Mouse (Mus musculus): ENCODE data around the gene Ivns1abp.

The Ivns1abp gene

GRCm38 (mm10) chr1:151344283-151345108, at the start of gene Ivns1abp:
Gene Ivns1abp, plus strand, starts transcription at chr1:151344477.
- in situ Hi-C loops (cut with MboI, MseI): loop anchor here (5.0 to 10.0 kb wide), 4 partner anchors 257 to 413 kb away; partner anchors contain the start of gene Edem3 (in 2 of the 2)

DNA sequence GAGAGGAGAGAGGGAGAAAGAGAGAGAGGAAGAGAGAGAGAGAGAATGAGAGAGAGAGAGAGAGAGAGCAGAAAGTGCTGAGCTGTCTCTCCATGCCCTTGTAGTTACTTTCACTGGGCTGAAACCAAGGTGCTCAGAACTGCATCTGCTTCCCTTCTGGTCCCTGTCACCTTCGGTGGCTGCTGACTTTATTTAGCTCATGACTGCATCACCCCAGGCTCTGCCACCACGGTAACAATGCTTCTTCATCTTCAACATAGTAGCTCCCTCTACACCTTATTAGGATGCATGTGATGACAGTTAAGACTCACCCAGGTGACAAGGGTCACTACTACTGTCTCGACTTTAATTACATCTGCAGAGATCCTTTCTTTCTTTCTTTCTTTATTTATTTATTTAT, 48.8 kb upstream of the Ivns1abp start:
- in situ Hi-C loops (cut with MboI, MseI): no loop called here

- in situ Hi-C loops (cut with MboI, MseI): no loop called here
Measured at GRCm38 (mm10) chr1:151296621-151297020, 47.7 kb upstream of the Ivns1abp start.

DNA sequence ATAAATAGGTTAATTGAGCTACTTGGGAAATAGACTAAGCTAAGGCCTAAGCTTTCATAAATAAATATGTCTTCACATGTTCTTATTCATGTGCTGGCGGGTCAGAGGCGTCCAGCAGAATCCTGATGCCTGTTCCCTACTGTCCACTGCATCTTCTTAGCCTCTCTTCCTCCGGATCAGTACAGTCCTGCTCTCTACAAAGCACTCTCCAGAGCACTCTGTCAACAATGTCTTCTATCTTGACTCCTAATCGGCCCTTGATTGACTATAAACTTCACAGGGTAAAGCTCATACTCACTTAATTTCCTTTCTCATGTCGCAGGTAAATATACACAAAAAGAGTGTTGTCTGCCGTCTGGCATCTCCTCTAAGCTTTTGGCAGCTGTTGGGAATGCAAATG, 47.3 kb upstream of the Ivns1abp start:
- in situ Hi-C loops (cut with MboI, MseI): no loop called here

GRCm38 (mm10) chr1:151297596-151297995, 46.7 kb upstream of the Ivns1abp start:
- in situ Hi-C loops (cut with MboI, MseI): no loop called here

- in situ Hi-C loops (cut with MboI, MseI): loop anchor here in 1 of 2 experiments (10.0 kb wide), 1 partner anchor 467 kb away; no protein-coding TSS in a partner anchor
Measured at GRCm38 (mm10) chr1:151301456-151301855, 42.8 kb upstream of the Ivns1abp start.

- in situ Hi-C loops (cut with MboI, MseI): loop anchor here in 1 of 2 experiments (10.0 kb wide), 1 partner anchor 467 kb away; no protein-coding TSS in a partner anchor
Measured at GRCm38 (mm10) chr1:151301904-151302303, 42.4 kb upstream of the Ivns1abp start.

- in situ Hi-C loops (cut with MboI, MseI): loop anchor here in 1 of 2 experiments (10.0 kb wide), 1 partner anchor 468 kb away; no protein-coding TSS in a partner anchor
Measured at GRCm38 (mm10) chr1:151303265-151303664, 41.0 kb upstream of the Ivns1abp start.

DNA sequence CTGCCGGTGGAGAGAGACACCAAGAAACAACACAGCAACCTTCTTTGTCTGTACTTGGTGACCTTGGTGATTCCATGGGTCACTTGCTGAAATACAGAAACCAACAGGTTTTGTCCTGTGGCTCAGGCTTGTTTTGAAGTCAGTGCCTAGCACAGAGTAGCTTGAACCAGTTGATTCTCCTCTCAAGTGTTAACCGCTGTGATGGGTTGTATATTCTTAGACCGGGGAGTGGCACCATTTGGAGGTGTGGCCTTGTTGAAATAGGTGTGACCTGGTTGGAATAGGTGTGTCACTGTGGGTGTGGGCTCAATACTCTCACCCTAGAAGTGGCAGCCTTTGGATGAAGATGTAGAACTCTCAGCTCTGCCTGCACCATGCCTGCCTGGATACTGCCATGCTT, 39.3 kb upstream of the Ivns1abp start:
- in situ Hi-C loops (cut with MboI, MseI): loop anchor here in 1 of 2 experiments (10.0 kb wide), 1 partner anchor 470 kb away; no protein-coding TSS in a partner anchor

GRCm38 (mm10) chr1:151307059-151307458, 37.2 kb upstream of the Ivns1abp start:
- in situ Hi-C loops (cut with MboI, MseI): loop anchor here in 1 of 2 experiments (10.0 kb wide), 1 partner anchor 472 kb away; no protein-coding TSS in a partner anchor

GRCm38 (mm10) chr1:151307821-151308220, 36.5 kb upstream of the Ivns1abp start:
- in situ Hi-C loops (cut with MboI, MseI): loop anchor here in 1 of 2 experiments (10.0 kb wide), 1 partner anchor 473 kb away; no protein-coding TSS in a partner anchor

DNA sequence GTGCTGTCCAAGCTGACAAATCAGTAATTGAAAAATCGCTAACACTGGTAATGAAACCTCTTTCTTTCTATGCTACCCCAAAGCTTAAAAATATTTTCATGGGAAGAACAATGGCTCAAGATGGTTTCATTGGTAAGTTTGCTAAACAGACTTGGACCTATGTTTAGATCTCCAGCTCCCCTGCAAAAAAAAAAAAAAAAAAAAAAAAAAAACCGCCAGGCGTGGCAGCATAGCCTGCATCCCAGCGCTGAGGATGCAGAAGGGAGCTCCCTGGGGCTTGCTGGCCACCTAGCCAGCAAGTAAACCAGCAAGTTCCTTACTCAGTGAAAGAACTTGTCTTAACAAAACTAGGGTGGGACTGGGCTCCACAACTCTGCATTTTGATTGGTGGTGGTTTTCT, 35.8 kb upstream of the Ivns1abp start:
- in situ Hi-C loops (cut with MboI, MseI): loop anchor here in 1 of 2 experiments (10.0 kb wide), 1 partner anchor 474 kb away; no protein-coding TSS in a partner anchor

DNA sequence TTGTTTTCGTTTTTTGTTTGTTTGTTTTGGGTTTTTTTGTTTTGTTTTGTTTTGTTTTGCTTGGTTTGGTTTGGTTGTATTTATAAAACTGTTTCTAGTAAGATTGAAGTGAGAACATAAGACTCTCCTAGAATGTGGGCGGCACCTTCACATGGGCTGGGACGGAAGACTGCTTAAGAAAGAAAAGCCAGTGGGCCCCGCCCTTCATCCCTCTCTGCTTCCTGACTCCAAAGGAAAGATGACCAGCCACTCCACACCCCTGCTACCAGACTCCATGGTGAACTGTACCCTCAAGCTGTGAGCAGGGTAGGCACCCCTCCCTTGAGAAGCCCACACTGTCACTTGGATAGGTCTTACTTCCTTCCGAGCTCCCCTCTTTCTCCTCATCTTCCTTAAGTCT, 33.8 kb upstream of the Ivns1abp start:
- in situ Hi-C loops (cut with MboI, MseI): no loop called here

- in situ Hi-C loops (cut with MboI, MseI): no loop called here
Measured at GRCm38 (mm10) chr1:151311379-151311778, 32.9 kb upstream of the Ivns1abp start.

GRCm38 (mm10) chr1:151319267-151319666, 25.0 kb upstream of the Ivns1abp start:
- in situ Hi-C loops (cut with MboI, MseI): no loop called here

GRCm38 (mm10) chr1:151320408-151320807, 23.9 kb upstream of the Ivns1abp start:
- in situ Hi-C loops (cut with MboI, MseI): no loop called here

GRCm38 (mm10) chr1:151325328-151325727, 18.9 kb upstream of the Ivns1abp start:
- in situ Hi-C loops (cut with MboI, MseI): no loop called here

GRCm38 (mm10) chr1:151328341-151329097, 15.8 kb upstream of the Ivns1abp start:
- in situ Hi-C loops (cut with MboI, MseI): no loop called here

DNA sequence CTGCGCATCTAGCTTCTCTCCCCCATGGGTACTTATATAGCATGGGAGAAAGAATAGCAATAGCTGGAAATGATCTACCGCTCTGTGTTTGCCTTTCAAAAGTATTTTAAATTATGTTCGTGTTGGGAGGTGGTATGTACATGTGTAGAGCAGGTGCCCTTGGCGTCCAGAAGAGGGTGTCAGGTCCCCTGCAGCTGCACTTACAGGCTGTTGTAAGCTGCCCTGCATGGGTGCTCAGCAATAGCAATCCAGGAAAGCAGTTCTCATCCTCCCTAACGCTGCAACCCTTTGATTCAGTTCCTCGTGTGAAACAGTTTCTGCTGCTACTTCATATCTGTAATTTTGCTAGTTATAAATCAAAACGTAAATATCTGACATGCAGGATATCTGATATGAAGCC, 14.7 kb upstream of the Ivns1abp start:
- in situ Hi-C loops (cut with MboI, MseI): no loop called here

DNA sequence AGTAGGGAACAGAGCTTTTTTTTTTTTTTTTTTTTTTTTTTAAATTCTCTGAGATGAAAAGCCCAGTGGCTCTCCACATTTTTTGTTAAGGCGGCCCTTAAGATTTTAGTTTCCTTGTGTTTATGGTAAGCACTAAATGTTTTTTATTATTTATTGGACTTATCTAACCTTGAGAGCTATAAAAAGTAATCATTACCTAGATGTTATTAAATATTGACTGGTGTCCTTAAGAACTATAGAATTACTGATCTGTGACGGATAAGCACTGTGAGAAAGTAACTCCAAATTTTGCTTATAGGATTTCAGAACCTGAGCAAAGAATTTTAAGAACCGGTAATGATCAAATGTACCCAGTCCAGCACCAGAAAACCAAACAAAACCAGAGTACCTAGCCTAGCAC, 11.5 kb upstream of the Ivns1abp start:
- in situ Hi-C loops (cut with MboI, MseI): no loop called here

GRCm38 (mm10) chr1:151338234-151338633, 6.0 kb upstream of the Ivns1abp start:
- in situ Hi-C loops (cut with MboI, MseI): no loop called here

DNA sequence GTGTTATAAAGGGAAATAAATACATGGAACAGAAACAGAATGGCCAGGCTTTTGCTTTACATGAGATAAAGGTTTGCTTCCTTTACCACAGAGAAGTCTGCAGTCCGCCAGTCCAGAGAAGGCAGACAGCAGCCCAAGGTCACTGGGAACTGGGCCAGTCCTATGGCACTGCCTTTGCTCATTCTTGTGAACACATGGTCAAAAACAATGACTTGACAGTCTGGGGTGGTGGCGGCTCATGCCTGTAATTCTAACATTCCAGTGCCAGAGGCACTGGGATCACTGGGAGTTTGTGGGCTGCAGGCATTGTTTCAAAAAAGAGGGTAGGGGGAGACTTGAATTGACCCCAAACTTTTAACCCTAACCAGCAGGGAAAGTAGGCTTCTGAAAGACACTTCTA, 5.3 kb upstream of the Ivns1abp start:
- in situ Hi-C loops (cut with MboI, MseI): no loop called here

Measured in T-helper 17 cell (primary cell).